Mouse (Mus musculus): ENCODE measurements around the gene Rnf43. TPM values are rescaled to one million over a fixed set of nuclear protein-coding genes. Genes with fewer than 3 reads are reported as not detected.

Rnf43 gene
- polyA plus RNA-seq, 1 experiment from 2014 or later, result 1.9 TPM

- no peak for DNase-seq (ENCODE audit: low spot score)
- Histone ChIP-seq H3K27me3 (ENCODE audit: low read depth, poor library complexity, severe bottlenecking) (no peaks in the 10 kb centered on the region), H3K27ac (no peak overlapping the region), H3K4me1 (0 out of 2 replicates have a peak, but pooled peaks cover 5% of the 10 kb centered on the region), H3K4me3 (no peak overlapping the region), H3K9me3 (replicated peaks) (no peaks in the 10 kb centered on the region), H3K36me3 (no peaks in the 10 kb centered on the region)
- 28% methylated on average over 13 of the region's 13 CpGs for WGBS
Measured at GRCm38 (mm10) chr11:87682838-87683571, 20.5 kb downstream of the Rnf43 start.

GRCm38 (mm10) chr11:87686407-87686806, 23.9 kb downstream of the Rnf43 start:
- no peak for DNase-seq (ENCODE audit: low spot score)
- 0 out of 2 replicates have a peak, but pooled peaks cover 3% of the 10 kb centered on the region for H3K27me3 ChIP-seq (ENCODE audit: low read depth, poor library complexity, severe bottlenecking)
- H3K36me3 ChIP-seq, result no peaks in the 10 kb centered on the region
- no peaks in the 10 kb centered on the region for H3K9me3 ChIP-seq (replicated peaks)
- H3K4me3 ChIP-seq, result no peak overlapping the region
- peaks cover 16% of the 10 kb centered on the region for H3K4me1 ChIP-seq
- 68% methylated on average over 7 of the region's 7 CpGs for WGBS
- H3K27ac ChIP-seq, result no peak overlapping the region

GRCm38 (mm10) chr11:87687246-87688225, 25.0 kb downstream of the Rnf43 start:
- no peak overlapping the region for H3K27ac ChIP-seq

GRCm38 (mm10) chr11:87688478-87689203, 26.1 kb downstream of the Rnf43 start:
- H3K9me3 ChIP-seq (replicated peaks), result no peaks in the 10 kb centered on the region
- H3K4me1 ChIP-seq, result peaks cover 11% of the 10 kb centered on the region
- no peak overlapping the region for H3K4me3 ChIP-seq
- 0 out of 2 replicates have a peak, but pooled peaks cover 3% of the 10 kb centered on the region for H3K27me3 ChIP-seq (ENCODE audit: low read depth, poor library complexity, severe bottlenecking)
- no peaks in the 10 kb centered on the region for H3K36me3 ChIP-seq
- 75% methylated on average over 11 of the region's 11 CpGs for WGBS
- H3K27ac ChIP-seq, result no peak overlapping the region
- DNase-seq (ENCODE audit: low spot score), result no peak

More at GRCm38 (mm10) chr11:87687246-87688225, 25.0 kb downstream of the Rnf43 start:
- Histone ChIP-seq H3K9me3 (replicated peaks) (no peaks in the 10 kb centered on the region), H3K4me1 (peaks cover 16% of the 10 kb centered on the region), H3K36me3 (no peaks in the 10 kb centered on the region), H3K27me3 (ENCODE audit: low read depth, poor library complexity, severe bottlenecking) (0 out of 2 replicates have a peak, but pooled peaks cover 3% of the 10 kb centered on the region), H3K4me3 (no peak overlapping the region)
- DNase-seq (ENCODE audit: low spot score), result no peak
- WGBS, result 73% methylated on average over 15 of the region's 15 CpGs

- no peaks in the 10 kb centered on the region for H3K9me3 ChIP-seq (replicated peaks)
- H3K36me3 ChIP-seq, result no peaks in the 10 kb centered on the region
- H3K27ac ChIP-seq, result no peak overlapping the region
- DNase-seq (ENCODE audit: low spot score), result no peak
- 0 out of 2 replicates have a peak, but pooled peaks cover 3% of the 10 kb centered on the region for H3K27me3 ChIP-seq (ENCODE audit: low read depth, poor library complexity, severe bottlenecking)
- WGBS, result 18% methylated on average over 7 of the region's 7 CpGs
- no peak overlapping the region for H3K4me3 ChIP-seq
- peaks cover 11% of the 10 kb centered on the region for H3K4me1 ChIP-seq
Measured at GRCm38 (mm10) chr11:87689402-87689808, 26.9 kb downstream of the Rnf43 start.

GRCm38 (mm10) chr11:87690054-87690740, 27.7 kb downstream of the Rnf43 start:
- H3K27me3 ChIP-seq (ENCODE audit: low read depth, poor library complexity, severe bottlenecking), result 0 out of 2 replicates have a peak, but pooled peaks cover 3% of the 10 kb centered on the region
- H3K4me1 ChIP-seq, result peaks cover 11% of the 10 kb centered on the region
- 71% methylated on average over 16 of the region's 16 CpGs for WGBS
- H3K36me3 ChIP-seq, result no peaks in the 10 kb centered on the region
- H3K9me3 ChIP-seq (replicated peaks), result no peaks in the 10 kb centered on the region
- no peak for DNase-seq (ENCODE audit: low spot score)
- no peak overlapping the region for H3K4me3 ChIP-seq
- no peak overlapping the region for H3K27ac ChIP-seq

- Histone ChIP-seq H3K27ac (no peak overlapping the region), H3K27me3 (ENCODE audit: low read depth, poor library complexity, severe bottlenecking) (no peaks in the 10 kb centered on the region), H3K9me3 (replicated peaks) (no peaks in the 10 kb centered on the region), H3K4me1 (no peaks in the 10 kb centered on the region), H3K4me3 (no peak overlapping the region), H3K36me3 (no peaks in the 10 kb centered on the region)
- DNase-seq (ENCODE audit: low spot score), result no peak
- WGBS, result 70% methylated on average over 14 of the region's 14 CpGs
Measured at GRCm38 (mm10) chr11:87697131-87697682, 34.7 kb downstream of the Rnf43 start.

GRCm38 (mm10) chr11:87698126-87698525, 35.6 kb downstream of the Rnf43 start:
- whole genome bisulfite sequencing, result 94% methylated on average over 4 of the region's 4 CpGs
- Histone ChIP-seq H3K4me1 (no peaks in the 10 kb centered on the region), H3K4me3 (no peak overlapping the region), H3K36me3 (no peaks in the 10 kb centered on the region), H3K27me3 (ENCODE audit: low read depth, poor library complexity, severe bottlenecking) (no peaks in the 10 kb centered on the region), H3K27ac (no peak overlapping the region), H3K9me3 (replicated peaks) (no peaks in the 10 kb centered on the region)
- DNase-seq (ENCODE audit: low spot score), result no peak

GRCm38 (mm10) chr11:87701108-87701507, 38.6 kb downstream of the Rnf43 start:
- 85% methylated on average over 6 of the region's 6 CpGs for WGBS
- no peaks in the 10 kb centered on the region for H3K36me3 ChIP-seq

GRCm38 (mm10) chr11:87701877-87702620, 39.5 kb downstream of the Rnf43 start:
- 88% methylated on average over 14 of the region's 14 CpGs for WGBS

More at GRCm38 (mm10) chr11:87701108-87701507, 38.6 kb downstream of the Rnf43 start:
- DNase-seq (ENCODE audit: low spot score), result no peak
- Histone ChIP-seq H3K4me3 (no peak overlapping the region), H3K27me3 (ENCODE audit: low read depth, poor library complexity, severe bottlenecking) (no peaks in the 10 kb centered on the region), H3K4me1 (no peaks in the 10 kb centered on the region), H3K27ac (no peak overlapping the region), H3K9me3 (replicated peaks) (no peaks in the 10 kb centered on the region)

GRCm38 (mm10) chr11:87703654-87704053, 41.1 kb downstream of the Rnf43 start:
- H3K4me1 ChIP-seq, result no peaks in the 10 kb centered on the region
- H3K27me3 ChIP-seq (ENCODE audit: low read depth, poor library complexity, severe bottlenecking), result peaks cover 8% of the 10 kb centered on the region; the same call in 1 of the 2 replicates
- 86% methylated on average over 5 of the region's 5 CpGs for WGBS
- no peaks in the 10 kb centered on the region for H3K9me3 ChIP-seq (replicated peaks)
- DNase-seq (ENCODE audit: low spot score), result no peak
- H3K36me3 ChIP-seq, result no peaks in the 10 kb centered on the region
- no peak overlapping the region for H3K4me3 ChIP-seq
- H3K27ac ChIP-seq, result no peak overlapping the region

More at GRCm38 (mm10) chr11:87701877-87702620, 39.5 kb downstream of the Rnf43 start:
- Histone ChIP-seq H3K27me3 (ENCODE audit: low read depth, poor library complexity, severe bottlenecking) (no peaks in the 10 kb centered on the region), H3K27ac (no peak overlapping the region), H3K9me3 (replicated peaks) (no peaks in the 10 kb centered on the region), H3K36me3 (no peaks in the 10 kb centered on the region), H3K4me3 (no peak overlapping the region), H3K4me1 (no peaks in the 10 kb centered on the region)
- DNase-seq (ENCODE audit: low spot score), result no peak
